Mouse (Mus musculus): ENCODE data around the gene Fam43b.

- no peak for TF ChIP-seq CTCF (conservative IDR thresholded peaks at IDR 0.05; ENCODE audit: low read length)
- TF ChIP-seq POU5F1 (IDR thresholded peaks at IDR 0.05; ENCODE audit: borderline replicate concordance, low read length), result no peak
Observed at GRCm38 (mm10) chr4:138353438-138354171, 42.7 kb downstream of the Fam43b start.

Data from E14TG2a.4 (cell line).